Mouse (Mus musculus): ENCODE data around the gene Itm2b.

The Itm2b gene

DNA sequence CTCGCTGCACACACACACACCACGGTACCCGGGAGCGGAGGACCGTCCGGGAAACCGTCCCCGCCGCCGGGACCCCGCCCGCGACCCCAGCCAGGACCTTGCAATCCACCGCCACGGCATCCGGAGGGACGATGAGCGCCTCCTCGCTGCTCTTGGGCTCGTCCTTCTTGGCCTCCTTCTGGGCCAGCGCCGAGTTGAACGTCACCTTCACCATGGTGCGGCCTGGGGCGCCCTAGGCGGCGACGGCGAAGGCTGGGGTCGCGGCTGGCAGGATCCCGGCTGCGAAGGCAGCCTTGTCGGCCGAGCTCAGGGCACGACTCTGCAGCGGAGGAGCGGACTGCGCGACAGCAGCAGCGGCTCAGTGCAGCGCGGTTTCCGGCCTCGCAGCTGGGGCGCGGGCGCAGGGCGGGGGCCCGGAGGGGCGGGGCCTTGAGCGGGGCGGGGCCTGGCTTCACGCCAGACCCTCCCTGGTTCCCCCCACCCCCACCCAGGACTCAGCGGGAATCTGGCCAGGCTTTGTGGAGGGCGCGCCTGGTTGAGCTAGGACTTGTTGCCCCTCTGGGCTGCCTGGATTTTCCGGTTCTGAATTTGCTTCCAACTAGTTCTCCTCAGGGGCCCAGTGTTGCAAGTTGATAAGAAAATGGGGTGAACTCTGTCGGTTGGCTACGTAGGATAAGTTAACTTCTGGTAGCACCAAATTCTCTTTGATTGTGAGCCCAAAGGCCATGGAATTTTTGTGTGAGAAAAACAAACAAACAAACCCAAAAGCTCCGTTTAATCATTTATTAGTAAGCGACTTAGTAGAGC is at the start of gene Itm2b:
TSS of gene Itm2b (minus strand) at position 377 of the 807 bp plus-strand sequence.
- DNase-seq: peak; percentile 95

DNA sequence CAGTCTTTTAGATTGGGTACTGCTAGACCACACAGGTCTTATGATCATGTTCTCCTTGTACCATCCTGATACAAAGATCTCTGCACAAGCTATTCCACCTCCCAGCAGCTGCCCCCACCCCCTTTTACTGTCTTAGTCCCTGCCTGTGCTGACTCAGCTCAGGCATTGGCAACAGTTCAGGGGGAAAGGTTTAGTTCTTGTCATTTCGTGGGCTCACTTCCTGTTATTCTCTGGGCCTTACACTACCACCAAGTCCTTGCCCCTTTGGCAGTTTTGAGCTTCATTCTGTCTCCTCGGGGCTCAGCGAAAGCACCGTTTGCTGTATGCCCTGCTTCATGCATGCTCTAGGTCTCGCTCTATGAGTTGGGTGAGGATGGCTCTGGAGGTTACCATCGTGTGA is 48.4 kb upstream of the Itm2b start:
- DNase-seq: peak; percentile 32

DNA sequence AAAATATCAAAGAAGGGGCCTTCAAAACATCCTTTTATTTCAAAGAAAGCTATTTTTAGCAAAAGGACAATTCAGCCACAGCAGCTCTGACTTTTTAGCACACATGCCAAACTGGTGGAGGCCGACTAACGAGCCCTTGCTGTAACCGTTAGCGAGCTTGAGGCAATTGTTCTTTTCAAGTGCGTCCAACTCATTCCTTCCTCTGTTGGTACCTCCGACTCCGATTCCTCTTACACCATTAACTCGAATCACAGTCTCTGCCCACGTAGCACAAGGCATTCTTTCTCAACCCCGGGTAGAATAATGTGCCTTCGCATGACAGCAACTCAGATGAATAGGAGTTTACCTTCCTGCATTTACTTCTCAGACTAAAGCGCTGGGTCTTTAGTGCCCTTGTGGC is 45.5 kb upstream of the Itm2b start:
- DNase-seq: no peak

DNA sequence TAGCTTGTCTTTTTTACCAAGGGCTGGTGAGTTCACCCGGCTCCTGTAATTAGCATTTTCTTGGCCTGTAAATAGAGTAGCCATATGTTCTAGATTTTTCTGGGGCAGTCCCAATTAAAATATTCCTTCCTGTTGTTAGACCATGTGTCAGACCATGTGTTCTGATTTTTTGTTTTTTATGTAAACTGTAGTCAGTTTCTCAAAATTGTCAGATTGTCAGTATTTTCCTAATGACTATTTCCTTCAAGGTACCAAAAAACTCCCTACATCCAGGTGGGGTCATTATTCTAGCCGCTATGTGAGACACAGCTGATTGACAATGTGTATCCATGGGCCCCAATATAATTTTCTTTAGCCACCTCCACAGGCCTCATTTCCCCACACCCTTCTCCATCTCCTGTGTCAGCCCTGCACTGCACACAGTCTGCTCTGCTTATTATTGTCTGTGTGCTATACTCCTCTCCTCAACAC is 40.5 kb upstream of the Itm2b start:
- no peak for DNase-seq

DNA sequence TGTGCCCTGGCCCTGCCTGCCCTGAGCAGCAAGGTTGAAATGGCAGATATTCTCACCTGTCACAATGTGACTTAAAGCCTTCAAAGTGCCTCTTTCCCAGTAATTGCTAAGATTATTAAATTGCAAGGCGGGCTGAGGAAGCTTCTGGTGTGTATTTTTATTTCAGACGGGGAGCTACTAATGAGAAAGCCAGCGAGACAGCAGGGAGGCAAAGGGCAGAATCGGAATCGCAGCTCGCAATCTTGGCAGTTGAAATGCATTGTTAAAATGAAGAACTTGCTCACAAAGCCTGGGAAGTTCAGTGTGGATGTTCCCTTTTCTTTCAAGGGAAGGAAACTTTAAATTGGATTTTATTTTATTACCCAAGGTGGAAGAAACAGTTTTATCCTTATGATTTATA is 39.9 kb upstream of the Itm2b start:
- no peak for DNase-seq

DNA sequence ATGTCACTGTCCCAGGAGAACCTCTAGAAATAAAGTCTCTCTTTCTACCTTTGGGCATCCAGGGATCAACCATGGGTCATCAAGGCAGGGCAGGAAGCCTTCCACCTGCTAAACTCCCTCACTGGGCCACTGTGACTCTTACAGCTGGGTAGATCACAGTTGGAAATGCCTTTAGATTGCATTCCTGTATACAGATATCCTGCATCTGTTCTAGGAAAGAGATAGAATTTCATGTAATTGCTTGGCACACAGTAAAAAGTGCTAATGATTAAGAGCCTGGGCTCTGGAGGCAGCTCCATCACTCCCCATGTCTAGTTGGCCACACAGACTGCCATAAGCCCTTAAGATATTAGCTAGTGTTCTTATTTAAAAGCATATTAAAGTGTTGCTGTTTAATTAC is 38.5 kb upstream of the Itm2b start:
- no peak for DNase-seq

DNA sequence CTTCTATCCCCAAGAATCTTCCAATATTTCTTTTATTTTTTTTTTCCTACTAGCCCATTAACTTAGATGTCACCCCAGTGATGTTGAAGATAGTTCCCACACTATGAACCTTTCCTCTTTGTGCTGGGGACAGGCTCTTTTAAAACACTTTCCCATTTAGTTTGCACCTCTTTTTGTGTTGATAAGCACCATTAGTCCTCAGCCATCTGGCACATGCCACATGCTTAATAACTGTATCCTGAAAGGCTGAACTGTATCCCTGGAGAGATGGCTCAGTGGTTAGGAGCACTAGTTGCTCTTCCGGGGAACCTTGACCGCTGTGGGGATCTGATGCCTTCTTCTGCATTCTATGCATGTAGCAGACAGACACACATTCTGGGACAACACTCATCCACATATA is 37.5 kb upstream of the Itm2b start:
- no peak for DNase-seq

DNA sequence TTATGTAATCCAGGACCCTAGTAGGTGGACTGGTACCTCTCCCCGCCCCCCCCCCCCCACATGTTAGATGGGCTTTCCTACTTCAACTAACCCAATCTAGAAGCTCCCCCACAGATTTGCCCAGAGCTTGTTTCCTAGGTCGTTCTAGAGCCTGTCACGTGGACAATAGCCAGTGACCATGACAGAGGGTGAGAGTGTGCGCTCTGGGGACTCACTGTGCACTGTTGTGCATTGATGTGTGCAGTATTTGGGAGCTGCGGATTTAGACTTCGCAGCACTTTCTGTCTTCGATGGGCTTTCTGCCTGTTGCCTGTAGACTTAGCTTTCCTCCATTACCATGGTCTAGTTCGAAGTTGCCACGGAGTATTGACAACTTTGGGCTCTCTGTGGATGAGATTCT is 36.5 kb upstream of the Itm2b start:
- DNase-seq: no peak

DNA sequence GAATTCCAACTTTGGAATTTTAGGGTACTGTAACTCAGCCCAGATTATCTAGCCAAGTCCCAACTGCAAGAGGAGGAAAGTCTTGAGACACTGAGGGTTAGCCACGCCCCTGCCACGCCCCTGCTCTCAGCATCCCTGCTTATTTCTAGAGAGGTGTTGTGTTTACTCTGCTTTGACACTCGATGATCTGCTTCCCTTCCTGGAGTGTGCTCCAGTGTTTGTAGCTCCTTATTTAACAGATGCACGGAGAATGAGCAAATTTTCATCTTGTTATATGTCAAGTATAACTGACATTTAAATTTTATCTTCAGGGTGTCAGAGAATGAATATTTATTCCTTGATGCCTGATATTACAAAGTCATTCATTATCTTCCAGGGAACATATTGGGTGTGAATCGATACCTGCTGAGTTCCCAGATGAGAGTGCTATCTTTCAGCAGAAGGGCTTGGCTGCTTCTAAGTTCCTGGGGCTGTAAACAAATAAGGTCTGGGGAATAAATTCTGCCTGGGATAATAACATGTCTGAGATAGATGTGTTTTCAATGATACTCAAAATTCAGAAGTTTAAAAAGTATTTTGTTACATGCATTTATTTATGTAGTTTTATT is 35.2 kb upstream of the Itm2b start:
- no peak for DNase-seq

DNA sequence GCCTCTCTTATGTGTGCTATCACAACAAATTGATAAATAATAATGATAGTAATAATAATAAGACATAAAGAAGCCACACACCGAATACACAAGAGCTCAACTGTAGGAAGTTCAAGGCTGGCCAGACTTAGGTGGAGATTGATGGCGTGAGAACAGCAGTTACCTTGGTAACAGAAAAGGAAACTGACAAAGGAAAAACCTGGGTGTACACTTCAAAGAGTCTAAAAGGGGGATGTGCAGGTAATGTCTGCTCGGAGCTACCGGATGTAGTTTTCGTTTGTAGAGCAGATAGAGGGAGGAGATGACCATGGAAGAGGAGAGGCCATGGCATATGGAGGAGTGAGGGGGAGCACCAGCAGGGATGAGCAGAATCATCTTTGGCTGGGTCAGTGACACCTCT is 31.4 kb upstream of the Itm2b start:
- DNase-seq: no peak

DNA sequence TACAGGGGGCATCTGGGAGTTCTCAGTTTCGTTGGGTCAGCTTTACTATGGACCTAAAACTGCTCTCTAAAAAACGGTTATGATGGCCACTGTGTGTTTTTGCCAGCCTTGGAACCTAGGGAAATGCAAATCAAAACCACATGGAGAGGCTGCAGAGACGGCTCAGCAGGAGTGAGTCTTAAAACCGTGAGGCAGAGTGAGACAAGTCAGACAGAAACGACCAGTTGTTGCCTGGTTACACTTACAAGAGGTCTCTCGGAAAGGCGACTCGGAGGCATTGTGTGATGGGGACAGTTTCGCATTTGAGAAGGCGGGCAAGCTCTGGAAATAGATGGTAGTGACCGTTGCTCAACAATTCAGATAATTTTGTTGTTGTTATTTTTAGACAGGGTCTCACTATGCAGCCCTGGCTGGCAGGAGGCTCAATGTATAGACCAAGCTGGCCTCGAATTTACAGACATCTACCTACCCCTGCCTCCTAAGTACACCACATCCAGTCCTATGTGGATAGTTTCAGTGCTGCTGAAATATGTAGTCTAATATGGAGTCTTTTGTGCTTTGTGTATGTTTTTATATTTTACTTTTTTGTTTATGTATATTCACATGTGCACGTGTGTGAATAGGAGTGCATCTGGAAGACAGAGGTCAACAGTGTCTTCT is 30.4 kb upstream of the Itm2b start:
- DNase-seq: no peak

DNA sequence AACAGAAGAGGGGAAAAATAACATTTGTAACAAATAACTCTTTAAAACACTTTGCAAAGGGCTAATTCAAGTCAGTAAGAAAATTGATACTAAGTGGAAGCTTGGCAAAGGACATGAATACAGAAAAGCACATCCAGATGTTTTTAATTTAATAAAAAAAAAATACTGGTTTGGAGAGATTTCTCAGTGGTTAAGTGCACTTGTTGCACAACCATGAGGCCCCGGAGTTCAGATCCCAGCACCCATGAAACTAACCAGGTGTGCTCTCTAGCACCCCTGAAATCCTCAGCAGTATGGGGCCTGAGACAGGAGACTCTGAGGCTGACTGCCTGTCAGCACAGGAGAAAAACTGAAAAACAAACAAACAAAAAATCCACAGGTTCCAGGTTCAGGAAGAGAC is 26.6 kb upstream of the Itm2b start:
- DNase-seq: no peak

DNA sequence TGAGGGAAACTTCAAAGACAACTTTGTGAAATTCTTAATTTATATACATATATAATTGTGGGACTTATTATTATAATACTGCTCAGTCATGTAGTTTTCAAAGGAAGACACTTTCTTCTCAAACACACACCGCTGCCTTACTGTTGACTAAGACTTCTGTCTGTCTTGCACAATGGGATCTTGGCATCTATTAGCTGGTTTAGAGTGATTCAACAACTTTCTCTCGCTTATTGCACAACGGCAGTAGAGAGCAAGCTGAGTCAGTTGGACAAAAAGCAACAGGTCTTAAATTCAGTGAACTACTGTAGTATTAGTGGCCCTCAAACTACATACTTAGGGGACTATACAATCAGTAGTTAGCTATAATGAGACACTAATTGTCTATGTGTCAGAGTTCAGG is 25.0 kb upstream of the Itm2b start:
- no peak for DNase-seq

DNA sequence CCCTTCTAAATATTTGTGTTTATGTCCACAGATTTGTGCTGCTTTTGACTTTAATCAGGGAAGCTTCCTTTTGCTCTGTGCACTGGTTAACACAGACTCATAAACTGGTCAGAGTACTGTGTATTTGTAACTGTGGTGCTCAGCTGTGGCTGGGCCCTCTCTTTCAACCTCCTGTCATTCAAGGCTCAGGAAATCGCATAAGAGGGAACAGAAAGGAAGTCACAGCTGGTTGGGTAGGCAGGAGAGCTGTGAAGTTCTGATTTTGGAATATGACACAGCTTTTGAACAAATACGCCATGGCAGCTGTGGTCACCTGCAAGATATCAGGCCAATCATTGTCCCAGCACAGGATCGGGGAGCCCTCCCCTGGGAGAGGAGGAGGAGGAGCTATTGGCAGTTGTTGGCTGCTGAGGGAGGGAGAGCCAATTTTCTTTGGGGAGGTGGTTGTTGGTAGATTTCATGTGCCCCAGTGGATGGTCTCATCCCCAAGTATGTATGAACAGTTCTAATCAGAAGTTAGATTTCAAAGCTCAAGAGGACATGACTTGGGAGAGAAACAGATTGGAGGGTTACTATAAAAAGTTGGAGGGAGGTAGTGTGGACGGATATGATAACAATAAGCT is 23.2 kb upstream of the Itm2b start:
- DNase-seq: no peak

DNA sequence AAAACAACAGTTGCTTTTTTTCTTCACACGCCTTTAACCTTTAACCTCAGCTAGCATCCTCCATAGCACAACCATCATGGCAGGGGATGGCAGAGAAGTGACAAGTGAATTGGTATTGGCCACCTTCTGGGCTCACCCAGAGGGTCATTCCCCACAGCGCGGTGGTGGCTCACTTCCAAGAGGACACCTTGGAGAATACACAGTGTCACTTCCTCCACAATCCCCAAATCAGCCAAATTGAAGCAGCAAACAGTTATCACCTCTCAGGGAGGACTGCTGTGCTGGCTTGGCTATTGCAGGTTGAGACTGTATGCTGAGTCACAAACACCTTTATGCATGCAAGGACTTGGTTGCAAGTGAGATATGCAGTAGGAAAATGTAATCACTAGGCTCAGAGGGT is 18.9 kb upstream of the Itm2b start:
- no peak for DNase-seq

DNA sequence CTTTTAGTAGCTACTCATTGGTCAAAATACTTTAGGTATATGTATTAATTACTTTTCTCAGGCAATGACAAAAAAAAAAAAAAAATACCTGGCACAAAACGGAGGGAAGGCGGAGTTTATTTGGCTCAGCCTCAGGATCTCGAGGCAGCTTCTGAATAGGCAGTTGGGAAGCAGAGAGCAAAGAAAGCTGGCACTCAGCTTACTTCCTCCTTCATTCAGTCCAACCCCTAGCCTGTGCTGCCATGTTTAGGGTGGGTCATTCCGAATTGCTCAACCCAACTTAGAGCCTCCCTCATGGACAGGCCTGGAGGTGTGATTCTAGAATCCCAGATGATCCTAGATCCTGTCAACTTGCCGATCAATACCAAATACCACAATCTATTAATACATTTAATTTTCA is 18.3 kb upstream of the Itm2b start:
- no peak for DNase-seq

DNA sequence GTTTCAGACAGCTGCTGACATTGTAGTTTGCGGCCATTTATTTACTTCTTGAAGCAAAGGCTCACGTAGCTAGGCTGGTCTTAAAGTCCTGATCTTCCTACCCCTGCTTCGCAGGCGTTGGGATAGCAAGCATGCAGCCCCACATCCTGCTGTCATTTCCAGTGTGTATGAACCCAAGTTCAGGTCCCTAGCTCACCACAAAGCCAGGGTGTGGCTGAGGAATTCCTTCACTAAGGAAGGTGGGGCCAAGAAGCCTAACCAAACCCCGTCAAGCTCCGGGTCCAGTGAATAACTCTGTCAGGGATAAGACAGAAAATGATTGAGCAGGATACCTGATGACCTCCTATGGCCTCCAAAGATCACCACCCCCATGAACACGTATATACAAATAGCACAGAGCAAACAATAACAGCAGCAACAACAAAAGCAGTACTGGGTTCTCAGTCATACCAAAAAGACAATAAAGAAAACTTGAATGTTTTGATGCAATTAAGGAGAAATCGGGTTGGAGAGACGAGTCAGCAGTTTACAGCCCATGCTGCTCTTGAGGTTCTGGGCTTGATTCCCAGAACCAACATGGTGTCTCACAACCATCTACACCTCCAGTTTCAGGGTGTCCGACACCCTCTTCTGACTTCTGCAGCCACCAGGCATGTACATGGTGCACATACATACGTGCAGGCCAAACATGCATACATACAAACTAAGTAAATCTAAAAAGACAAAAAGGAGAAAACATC is 17.4 kb upstream of the Itm2b start:
- no peak for DNase-seq

DNA sequence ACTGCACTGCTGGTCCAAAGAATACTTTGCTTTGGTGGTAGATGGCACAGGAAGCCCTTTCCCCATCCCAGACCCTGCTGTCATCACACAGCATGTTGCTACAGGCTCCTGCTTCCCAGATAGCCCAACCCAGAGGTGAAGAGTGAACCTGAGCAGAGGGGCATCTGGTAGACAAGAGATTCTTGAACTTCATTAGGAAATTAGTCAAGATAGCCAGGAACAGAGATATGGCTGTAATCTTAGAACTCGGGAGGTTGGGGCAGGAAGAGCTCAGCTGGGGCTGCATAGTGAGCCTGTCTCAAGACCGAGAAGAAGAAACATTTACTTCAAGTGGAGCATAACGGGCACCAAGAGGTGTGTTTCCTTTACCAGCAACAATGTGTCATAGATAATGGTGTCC is 16.3 kb upstream of the Itm2b start:
- no peak for DNase-seq

DNA sequence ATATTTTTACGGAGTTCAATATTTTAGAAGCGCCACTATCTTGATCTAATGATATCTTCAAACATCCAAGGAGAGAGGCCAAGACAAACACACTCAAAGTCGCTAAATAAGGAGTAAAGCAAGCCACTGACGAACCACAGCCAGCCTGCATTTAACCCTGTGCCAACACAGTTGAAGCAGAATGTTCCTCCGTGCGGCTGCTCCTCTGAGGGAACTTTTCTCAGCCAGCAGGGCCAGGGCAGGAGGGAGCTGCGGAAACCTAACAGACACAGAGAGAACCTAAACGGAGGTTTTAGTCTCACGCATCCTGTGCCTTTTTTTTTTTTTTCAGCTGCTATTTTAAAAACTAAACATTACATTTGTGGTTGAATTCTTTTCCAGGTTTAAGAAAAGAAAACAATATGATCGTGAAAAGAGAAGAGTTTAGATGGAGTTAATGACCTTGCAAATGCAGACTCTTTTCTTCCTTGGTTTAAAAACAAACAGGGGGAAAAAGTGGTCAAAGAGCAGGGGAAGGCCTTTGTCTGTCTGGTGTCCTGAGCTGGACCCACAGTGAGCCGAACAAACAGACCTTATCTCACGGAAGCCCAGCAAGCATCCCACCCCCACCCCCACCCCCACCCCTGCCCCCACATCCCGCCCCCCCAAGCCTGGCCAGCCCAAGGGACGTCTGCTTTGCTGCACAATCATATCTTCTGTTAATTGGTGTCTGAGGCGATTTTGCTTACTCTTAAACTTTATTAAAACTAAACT is 15.0 kb upstream of the Itm2b start:
- peak; percentile 39 for DNase-seq

DNA sequence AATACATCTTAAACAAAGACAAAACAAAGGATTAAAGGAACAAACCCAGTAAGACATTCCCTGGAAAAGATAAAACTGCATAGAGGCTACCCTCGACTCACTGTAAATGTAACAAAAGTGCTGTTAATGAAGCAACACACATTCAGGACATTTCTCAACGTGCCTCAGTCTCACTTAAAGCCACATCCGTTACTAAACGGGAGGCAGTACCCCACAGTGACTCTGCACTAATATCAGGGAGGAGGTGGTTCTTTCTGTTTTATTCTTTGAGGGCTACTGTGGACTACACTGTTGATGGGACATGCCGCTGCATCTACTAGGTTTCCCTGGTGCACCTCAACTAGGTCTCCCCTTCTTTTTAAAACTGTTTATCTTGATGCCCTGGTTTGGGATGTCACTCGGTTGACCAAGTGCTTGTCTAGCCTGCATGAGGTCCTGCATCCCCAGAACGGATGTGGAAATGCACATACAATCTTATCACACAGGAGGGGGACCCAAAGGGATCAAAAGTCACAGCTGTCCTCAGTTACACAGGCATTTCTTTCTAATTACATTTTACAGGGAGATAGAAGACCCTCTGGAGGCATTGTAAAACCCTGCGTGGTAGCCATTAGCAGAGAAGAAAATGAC is 13.4 kb upstream of the Itm2b start:
- no peak for DNase-seq

DNA sequence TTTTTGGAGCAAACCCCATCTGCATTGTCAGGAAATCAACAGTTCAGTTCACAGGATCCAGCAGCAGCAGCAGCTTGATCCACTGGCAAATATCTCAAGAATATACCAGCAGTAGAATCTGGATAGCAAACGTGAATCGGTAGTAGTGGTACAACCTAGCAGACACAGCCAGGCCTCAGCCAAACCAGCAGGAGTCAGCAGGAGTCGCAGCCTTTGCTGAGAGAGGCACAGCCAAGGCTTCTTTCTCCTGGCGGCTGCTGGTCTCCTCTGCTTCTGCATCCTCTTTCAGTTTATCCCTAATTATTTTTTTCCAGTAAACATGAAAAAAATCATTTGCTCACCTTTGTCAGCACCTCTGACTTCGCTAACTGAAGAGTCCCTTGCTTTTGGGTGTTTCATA is 10.7 kb upstream of the Itm2b start:
- DNase-seq: no peak

Measured in kidney, postnatal 10 days (tissue).